Mouse (Mus musculus) splenic B cell, adult 2 months (primary cell): Measurements from ENCODE around the gene Dock4.
A peak's percentile ranks its signal among the peaks of the same experiment; 100 is the strongest.

ENCODE experiments used
- DNase-seq: peaks from one replicate; pipeline ENCODE4 v3.0.0-alpha.2; 2011; ENCODE audit warnings: low read depth, low spot score
- H3K27me3 ChIP-seq: 2 replicates; pipeline ENCODE4 v1.6.1; 2012; ENCODE audit warnings: mild to moderate bottlenecking, low read length, moderate library complexity, mixed read lengths; ENCODE audit not compliant: control insufficient read depth, poor library complexity, insufficient read depth, severe bottlenecking
- H3K36me3 ChIP-seq: 2 replicates; pipeline ENCODE4 v1.6.1; 2012; ENCODE audit warnings: mild to moderate bottlenecking, low read length, moderate library complexity, mixed read lengths; ENCODE audit not compliant: control insufficient read depth, poor library complexity, insufficient read depth, severe bottlenecking

The Dock4 gene

DNA sequence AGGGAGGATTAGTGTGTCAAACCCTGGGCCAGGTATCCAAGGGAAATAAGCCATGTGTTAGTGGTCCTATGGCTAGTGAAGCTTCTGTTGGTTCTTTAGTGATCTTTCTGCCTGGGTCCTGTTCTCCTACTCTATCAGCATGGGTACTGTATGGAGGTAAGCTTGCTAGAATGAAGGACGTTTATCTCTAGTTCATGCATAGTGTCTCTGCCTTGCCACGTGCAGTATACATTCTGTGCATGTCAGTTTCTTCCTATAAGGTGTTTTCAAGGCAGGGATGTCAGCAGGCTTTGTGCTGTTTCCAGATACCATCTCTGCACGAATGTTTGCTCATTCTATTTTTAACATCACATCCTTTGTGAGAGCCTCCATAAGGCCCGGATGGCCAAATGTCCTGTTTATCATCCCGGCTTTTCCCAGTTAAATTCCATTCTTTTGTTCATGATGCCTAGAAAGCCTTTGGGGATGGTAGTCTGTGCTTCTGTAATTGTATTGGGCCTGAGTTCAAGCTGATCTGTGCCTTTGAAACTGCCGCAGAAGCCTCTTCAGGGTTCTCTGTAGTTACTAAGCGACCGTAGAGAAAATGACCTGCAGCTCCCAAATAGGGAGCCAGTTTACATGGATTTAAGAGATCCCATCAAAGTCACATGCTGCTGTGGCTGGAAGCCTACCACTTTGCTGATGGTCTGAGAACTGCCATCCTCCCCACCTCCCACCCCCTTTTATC, 66.1 kb downstream of the Dock4 start:
- Histone ChIP-seq H3K27me3 (no peaks in the 10 kb centered on the region), H3K36me3 (no peaks in the 10 kb centered on the region)
- DNase-seq = no peak

DNA sequence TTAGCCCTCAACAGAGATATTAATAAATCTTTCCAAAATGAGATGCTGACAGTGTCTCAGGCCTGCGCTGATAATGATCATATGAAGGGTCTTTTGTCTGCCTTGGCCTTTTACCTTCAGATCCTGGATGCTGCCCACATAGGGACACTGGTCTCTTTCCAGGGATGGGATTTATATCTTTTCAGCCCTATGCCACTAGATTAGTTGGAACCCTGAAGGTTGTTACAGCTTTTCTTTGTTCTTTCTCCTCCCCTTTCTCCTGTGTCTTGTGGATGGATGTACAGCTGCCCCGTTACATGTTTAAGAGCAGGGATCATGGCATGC, 66.6 kb downstream of the Dock4 start:
- Histone ChIP-seq H3K36me3 (no peaks in the 10 kb centered on the region), H3K27me3 (no peaks in the 10 kb centered on the region)
- DNase-seq = no peak

DNA sequence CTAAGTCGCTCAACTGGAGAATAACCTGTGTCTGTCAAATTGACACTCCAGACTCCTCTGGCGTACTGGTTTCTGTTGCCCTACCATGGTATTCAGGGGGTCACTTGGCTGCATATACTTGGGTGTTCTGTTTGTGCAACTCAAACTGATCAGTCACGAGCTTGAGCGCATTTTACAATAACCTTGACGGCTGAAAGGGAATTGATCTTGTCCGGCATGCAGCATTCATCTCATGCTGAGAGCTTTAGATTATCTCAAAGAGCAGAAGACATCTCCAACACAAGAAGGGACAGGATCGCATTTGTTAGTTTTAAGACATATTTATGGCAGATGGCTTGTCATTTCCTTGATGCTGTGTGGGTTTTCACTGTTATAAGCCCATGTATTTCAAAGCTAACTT, 67.2 kb downstream of the Dock4 start:
- H3K27me3 ChIP-seq = no peaks in the 10 kb centered on the region
- no peaks in the 10 kb centered on the region for H3K36me3 ChIP-seq
- no peak for DNase-seq

DNA sequence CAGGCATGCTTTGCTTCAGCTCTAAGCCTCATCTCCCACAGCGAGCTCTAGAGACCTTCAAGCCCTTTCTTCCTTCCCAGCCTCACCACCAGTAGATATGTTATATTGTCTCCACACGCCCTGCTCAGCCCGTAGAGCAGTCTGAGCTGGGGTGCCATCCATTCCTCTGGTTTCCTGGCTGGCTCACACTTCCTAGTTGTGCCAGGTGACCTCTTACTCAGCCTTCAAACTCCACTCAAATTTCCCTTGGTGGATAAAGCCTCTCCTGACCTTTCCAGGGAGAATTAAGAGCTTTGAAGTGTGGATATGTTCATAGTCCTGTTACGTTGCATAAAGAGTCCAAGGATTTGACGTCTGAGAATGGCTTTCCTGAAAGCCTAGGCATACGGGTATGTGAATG, 68.3 kb downstream of the Dock4 start:
- no peaks in the 10 kb centered on the region for H3K27me3 ChIP-seq
- DNase-seq = no peak

DNA sequence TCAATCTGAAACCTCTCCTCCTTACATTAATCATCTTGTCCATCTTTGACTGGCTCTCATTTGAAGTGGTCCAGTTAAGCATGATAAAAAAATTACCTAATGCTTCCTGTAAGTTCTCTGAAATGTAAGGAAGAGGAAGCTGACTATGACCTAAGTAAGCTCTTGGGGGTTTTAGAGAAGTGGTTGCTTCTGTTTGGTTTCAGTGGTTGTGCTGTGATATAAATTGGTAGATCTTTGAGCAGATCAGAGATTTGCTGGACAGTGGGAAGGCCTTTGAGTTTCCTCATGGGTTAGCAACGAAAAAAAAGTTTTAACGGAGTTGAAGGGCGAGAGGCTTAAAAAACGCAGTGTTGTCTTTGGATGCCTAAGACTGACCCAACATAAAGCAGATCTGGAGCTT, 76.7 kb downstream of the Dock4 start:
- no peaks in the 10 kb centered on the region for H3K36me3 ChIP-seq
- no peaks in the 10 kb centered on the region for H3K27me3 ChIP-seq
- DNase-seq = peak; percentile 40

More for the DNA sequence above, 68.3 kb downstream of the Dock4 start:
- H3K36me3 ChIP-seq = no peaks in the 10 kb centered on the region

DNA sequence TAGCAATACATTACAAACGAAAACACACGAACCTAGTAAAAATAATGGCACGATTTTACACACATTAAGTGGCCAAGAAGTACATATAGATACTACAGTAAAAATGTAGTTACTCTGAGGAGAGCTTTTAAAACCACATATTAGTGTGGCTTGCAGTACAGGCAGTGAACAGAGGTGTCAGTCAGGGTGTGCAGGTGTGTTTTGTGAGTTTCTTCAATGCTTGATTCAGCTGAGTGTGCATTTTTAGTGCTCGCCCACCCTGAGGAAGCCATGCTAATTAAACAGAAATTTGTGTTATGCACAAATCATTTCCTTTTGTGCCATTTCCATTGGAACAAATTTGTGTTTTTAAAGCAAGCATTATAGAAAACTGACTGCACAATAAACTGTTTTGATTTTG, 77.3 kb downstream of the Dock4 start:
- Histone ChIP-seq H3K36me3 (no peaks in the 10 kb centered on the region), H3K27me3 (no peaks in the 10 kb centered on the region)
- DNase-seq = no peak

DNA sequence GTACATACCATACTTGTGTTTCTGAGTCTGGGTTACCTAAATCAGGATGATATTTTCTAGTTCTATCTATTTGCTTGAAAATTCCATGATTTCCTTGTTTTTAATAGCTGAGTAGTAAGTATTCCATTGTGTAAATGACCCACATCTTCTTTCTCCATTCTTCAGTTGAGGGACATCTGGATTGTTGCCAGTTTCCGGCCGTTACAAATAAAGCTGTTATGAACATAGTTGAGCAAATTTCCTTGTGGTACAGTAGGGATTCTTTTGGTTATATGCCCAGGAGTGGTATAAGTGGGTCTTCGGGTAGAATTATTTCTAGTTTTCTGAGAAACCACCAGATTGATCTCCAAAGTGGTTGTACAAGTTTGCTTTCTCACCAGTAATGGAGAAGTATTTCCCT, 79.3 kb downstream of the Dock4 start:
- no peak for DNase-seq
- Histone ChIP-seq H3K36me3 (no peaks in the 10 kb centered on the region), H3K27me3 (no peaks in the 10 kb centered on the region)

DNA sequence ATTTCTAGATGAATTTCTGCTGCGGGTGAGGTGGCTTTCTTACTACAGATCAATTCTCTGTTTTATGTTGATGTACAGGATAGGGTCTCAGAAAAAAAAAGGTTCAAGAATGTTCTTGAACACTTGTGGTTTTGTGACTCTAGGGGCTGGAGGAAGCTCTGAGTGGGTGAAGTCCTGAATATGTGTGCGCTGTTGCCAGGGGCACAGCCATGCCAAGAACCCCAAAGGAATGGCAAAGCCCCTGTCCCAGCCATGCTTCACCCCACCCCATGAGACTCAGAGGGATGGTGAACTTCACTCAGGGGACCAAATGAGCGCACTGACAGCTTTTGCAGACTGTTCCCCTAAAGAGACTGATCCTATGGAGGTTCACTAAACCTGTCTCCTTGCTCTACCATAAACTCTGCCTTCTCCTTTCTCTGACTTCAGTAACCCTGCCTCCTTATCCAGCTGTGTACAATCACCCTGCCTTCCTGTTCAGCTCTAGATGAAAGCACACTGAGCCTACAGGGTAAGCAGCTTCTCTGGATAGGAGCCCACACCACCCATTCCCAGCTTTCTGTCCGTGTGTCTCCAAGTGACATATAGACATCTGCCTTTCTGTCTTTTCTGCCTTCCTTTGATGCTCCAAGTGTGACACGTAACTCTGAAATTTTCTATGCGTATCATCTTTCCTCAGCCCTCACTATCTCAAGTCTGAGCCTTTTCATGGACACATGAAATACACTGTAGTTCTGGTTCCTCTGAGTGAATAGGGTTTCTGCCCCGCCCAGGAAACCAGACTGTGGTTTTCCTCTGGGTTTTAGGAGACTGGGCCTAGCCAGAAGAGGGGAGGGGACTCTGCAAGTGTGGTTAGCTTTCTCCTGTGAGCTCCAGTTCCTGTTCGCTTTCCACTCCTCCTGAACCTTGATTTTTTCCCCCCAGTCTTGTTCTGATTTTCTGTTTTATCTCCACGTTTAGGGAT, 90.2 kb downstream of the Dock4 start:
- DNase-seq = peak; percentile 57
- Histone ChIP-seq H3K36me3 (no peaks in the 10 kb centered on the region), H3K27me3 (no peaks in the 10 kb centered on the region)

DNA sequence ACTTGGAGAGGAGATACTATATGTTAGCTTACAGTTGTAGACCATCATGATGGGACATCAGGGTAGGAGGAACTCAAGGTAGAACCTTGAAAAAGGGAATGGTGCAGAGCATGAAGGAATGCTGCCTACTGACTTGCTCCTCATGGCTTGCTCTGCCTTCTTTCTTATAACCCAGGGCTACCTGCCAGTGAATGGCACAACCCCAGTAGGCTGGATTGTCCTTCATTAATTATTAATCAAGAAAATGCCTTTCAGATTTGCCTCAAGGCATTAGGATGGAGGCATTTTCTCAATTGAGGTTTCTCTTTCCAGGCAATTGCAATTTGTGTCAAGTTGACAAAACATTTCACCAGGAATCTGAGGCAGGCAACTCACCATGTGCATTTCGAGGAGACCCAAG, 92.1 kb downstream of the Dock4 start:
- Histone ChIP-seq H3K27me3 (no peaks in the 10 kb centered on the region), H3K36me3 (no peaks in the 10 kb centered on the region)
- DNase-seq = no peak

DNA sequence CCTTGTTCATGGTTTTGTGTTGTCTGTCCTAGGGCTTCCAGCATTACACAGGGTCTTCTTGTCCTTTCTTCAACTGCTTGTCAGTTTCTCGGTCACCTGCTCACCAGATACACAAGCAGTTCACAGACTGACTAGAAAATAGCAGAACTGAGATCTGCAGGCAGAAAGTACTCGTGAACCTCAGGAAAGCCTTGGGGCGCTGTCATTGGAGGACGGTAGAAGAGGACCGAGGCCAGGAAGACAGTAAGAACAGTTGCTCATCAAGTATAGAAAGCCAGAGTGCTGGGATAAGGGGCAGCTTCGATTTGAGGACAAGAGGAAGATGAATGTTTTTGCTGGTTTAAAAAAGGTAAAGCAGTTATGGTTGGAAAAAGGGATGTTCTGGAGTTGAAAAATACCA, 92.6 kb downstream of the Dock4 start:
- DNase-seq = peak; percentile 8
- Histone ChIP-seq H3K36me3 (no peaks in the 10 kb centered on the region), H3K27me3 (no peaks in the 10 kb centered on the region)

DNA sequence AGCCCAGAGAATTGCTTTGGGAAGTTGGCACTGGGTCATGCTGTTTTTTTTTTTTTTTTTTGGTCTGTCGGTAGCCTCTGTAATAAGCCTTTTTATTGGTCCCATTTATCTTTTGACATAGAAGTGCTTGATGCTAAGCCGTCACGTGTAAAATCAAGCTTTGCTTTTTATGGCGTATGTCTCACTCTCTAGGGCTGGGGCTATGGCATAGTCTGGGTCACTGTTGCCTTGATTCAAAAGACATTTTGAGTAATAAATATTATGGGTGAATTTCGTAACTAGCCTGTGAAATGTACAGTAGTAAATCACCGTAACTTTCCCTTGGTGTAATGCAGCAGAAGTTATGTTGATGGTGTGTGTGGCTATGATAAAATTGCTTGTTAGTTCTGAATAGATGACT, 93.0 kb downstream of the Dock4 start:
- DNase-seq = no peak
- H3K36me3 ChIP-seq = no peaks in the 10 kb centered on the region
- no peaks in the 10 kb centered on the region for H3K27me3 ChIP-seq

DNA sequence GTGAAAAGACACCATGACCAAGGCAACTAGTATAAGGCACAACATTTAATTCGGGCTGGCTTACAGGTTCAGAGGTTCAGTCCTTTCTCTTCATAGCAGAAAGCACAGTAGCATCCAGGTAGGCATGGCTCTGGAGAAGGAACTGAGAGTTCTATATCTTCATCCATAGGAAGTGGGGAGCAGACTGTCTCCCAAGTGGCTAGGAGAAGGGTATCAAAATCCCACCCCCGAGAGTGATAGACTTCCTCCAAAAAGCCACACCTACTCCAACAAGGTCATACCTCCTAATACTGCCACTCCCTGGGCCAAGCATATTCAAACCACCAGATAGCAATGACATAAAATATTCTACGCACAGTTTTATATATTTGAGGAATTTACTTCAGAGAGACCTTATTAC, 98.5 kb downstream of the Dock4 start:
- H3K36me3 ChIP-seq = no peaks in the 10 kb centered on the region
- no peaks in the 10 kb centered on the region for H3K27me3 ChIP-seq
- no peak for DNase-seq

DNA sequence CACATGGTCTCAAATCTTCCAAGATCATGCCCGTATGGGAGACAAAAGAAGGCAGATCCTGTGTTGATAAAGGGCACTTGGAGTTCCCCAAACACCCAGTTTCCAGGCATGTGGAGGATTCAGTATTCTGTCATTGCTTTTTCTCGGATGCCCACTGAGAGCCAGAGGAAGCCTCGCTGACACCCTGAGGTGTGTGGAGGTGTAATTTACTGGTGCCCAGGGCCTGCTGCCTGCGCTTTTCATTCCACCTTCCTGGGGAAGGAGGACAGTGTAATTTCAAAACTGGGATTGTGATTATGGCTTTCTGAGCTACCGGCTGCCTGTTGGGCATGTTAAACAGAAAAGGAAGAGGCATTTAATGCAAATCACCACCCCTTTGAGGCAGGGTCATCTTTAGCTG, 101.1 kb downstream of the Dock4 start:
- DNase-seq = no peak
- no peaks in the 10 kb centered on the region for H3K27me3 ChIP-seq
- no peaks in the 10 kb centered on the region for H3K36me3 ChIP-seq

DNA sequence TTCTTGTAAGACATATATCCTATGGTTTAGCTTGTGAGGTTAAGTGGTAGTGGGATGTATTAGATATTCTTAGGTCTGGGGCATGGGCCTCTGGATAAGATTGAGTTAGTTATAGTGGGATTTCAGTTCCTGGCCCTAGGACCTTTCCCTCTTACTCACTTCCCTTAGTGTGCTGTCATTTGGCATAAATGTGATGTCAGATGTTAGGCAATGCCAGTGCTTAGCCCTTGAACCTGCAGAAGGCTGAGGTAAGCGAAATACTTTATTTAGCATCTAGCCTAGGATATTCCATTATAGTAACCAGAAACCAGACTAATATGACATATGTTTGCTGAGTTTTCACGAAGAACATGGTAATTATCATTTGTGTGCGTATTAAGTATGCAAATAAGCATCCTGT, 105.6 kb downstream of the Dock4 start:
- H3K36me3 ChIP-seq = no peaks in the 10 kb centered on the region
- H3K27me3 ChIP-seq = no peaks in the 10 kb centered on the region
- DNase-seq = no peak

DNA sequence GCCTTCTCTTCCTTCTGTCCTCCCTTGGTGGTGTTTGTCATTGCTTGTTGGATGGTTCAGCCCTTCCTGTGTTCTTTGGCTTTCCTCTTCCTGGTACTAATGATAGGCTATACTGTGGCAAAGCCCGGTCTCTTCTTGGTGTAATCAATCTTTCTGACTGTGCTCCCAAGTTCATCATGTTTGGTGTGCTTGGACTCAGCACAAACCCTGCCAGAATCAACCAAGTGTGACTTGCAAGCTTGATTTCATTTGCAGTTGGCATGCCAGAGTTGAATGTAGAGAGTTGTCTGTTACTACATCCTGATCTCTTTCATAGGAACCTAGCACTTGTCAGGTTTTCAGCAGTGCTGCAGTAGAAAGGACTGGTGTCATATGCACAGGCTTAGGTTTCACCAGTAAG, 106.4 kb downstream of the Dock4 start:
- Histone ChIP-seq H3K36me3 (no peaks in the 10 kb centered on the region), H3K27me3 (no peaks in the 10 kb centered on the region)
- DNase-seq = no peak
